Mouse (Mus musculus): ENCODE measurements around the gene Gm28308. TPM values are rescaled to one million over a fixed set of nuclear protein-coding genes. Genes with fewer than 3 reads are reported as not detected.

Gm28308 gene
- polyA plus RNA-seq, 1 experiment, result 0.78 TPM

DNA sequence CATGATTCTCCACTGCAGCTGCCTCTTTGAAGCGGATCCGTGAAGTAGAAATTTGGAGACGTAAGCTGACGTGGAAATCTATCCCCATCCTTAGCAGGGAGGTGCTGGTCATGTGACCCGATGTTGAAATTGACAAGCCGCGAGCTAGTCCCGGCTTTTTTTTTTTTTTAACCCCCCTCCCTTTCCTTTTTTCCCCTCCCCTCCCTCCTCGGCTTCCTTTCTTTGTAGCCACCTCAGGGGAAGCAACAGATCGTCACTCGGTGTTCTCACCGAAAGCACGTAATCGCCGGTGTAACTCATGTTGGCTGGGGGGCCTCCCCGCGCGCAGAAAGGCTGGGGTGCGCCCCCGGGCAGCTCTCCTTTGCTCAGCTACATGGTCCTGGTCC lies 32.6 kb upstream of the Gm28308 start, which contains the start of gene Hoxa11:
Hoxa11 (minus strand) TSS at position 54 of the 386 bp plus-strand sequence.
- Histone ChIP-seq H3K27ac (ENCODE audit: insufficient read depth, low read depth, low read length) (peak within 1 kb of the TSS; percentile 73), H3K36me3 (ENCODE audit: control insufficient read depth, insufficient read depth, low read length) (no peaks in the 10 kb centered on the region), H3K4me1 (ENCODE audit: control insufficient read depth, insufficient read depth, low read length) (peaks cover 6% of the 10 kb centered on the region; the same call in 1 of the 2 replicates), H3K4me3 (ENCODE audit: insufficient read depth, low read depth, low read length) (peak within 1 kb of the TSS; percentile 62), H3K27me3 (replicated peaks; ENCODE audit: control insufficient read depth, insufficient read depth, low read length) (peaks cover 3% of the 10 kb centered on the region; the same call in 1 of the 2 replicates)
- WGBS, result 2% methylated on average over 20 of the region's 20 CpGs
- DNase-seq, result peak; percentile 71
- no peak for TF ChIP-seq CTCF (conservative IDR thresholded peaks at IDR 0.05; ENCODE audit: insufficient read depth, insufficient read length, low read depth, low read length)
- no peak for TF ChIP-seq POLR2A (IDR thresholded peaks at IDR 0.05; ENCODE audit: low read depth, low read length)

DNA sequence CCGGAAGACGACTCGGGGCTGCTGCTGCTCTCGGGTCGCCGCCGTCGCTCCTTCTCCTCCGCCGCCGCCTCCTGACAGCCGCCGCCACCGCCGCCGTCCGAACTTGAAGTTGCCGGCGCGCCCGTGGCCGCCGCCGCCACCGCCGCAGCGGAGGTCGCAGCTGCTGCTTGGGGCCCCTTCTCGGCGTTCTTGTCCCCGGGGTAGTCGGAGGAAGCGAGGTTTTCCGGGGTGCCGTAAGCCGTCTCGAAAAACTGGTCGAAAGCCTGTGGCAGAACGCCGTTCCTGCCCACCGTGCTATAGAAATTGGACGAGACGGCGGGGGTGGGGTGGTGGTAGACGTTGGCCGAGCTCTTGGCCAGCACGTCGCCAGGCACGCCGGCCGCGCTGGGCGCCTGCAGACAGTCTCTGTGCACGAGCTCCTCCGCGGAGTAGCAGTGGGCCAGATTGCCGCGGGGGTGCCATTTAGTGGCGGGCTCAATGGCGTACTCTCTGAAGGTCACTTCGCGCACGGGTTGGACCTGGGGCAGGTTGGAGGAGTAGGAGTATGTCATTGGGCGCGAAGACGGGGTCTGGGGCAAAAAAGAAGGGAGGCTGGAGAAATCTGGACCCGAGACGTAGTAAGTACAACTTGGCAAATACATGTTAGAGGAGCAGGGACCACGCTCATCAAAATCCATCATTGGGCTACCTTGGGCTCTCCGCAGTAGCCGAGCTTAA lies 32.1 kb upstream of the Gm28308 start:
- DNase-seq, result no peak
- no peaks in the 10 kb centered on the region for H3K36me3 ChIP-seq (ENCODE audit: control insufficient read depth, insufficient read depth, low read length)
- H3K27ac ChIP-seq (ENCODE audit: insufficient read depth, low read depth, low read length), result peak overlapping the region; percentile 73
- peaks cover 3% of the 10 kb centered on the region; the same call in 1 of the 2 replicates for H3K27me3 ChIP-seq (replicated peaks; ENCODE audit: control insufficient read depth, insufficient read depth, low read length)
- H3K4me1 ChIP-seq (ENCODE audit: control insufficient read depth, insufficient read depth, low read length), result peaks cover 6% of the 10 kb centered on the region; the same call in 1 of the 2 replicates
- WGBS, result 2% methylated on average over 71 of the region's 71 CpGs
- peak overlapping the region; percentile 62 for H3K4me3 ChIP-seq (ENCODE audit: insufficient read depth, low read depth, low read length)
- TF ChIP-seq POLR2A (IDR thresholded peaks at IDR 0.05; ENCODE audit: low read depth, low read length) (no peak), CTCF (conservative IDR thresholded peaks at IDR 0.05; ENCODE audit: insufficient read depth, insufficient read length, low read depth, low read length) (no peak)

DNA sequence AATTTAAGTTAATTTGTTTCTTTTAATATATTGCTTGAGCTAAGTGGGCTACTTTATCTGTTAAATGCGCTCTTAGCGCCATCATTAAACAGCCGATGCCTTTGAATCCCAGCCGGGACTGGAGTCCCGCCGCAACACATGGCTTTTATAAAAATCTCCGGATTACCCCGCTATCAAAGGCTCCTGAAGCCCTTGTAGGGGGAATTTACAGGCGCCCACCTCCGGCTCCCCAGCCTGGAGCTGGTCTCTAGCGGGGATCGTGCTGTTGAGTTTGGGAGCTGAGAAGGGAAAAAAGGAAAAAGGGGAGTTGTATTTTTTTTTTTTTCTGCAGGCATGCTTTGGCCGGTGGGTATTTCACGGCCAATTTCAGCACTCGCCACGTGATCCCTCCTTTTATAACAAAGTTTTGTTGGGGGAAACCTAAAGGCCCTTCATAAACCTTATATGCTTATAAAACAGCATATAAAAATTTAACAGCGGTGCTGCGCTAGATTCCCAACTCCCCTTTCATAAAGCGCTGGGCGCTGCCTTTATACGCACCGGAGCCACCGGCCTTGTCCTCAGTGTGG lies 31.4 kb upstream of the Gm28308 start:
- Histone ChIP-seq H3K27ac (ENCODE audit: insufficient read depth, low read depth, low read length) (0 out of 2 replicates have a peak overlapping the region, but pooled peaks have one; percentile 73), H3K36me3 (ENCODE audit: control insufficient read depth, insufficient read depth, low read length) (no peaks in the 10 kb centered on the region), H3K4me3 (ENCODE audit: insufficient read depth, low read depth, low read length) (peak overlapping the region; percentile 62), H3K27me3 (replicated peaks; ENCODE audit: control insufficient read depth, insufficient read depth, low read length) (peaks cover 3% of the 10 kb centered on the region; the same call in 1 of the 2 replicates), H3K4me1 (ENCODE audit: control insufficient read depth, insufficient read depth, low read length) (peaks cover 6% of the 10 kb centered on the region; the same call in 1 of the 2 replicates)
- TF ChIP-seq CTCF (conservative IDR thresholded peaks at IDR 0.05; ENCODE audit: insufficient read depth, insufficient read length, low read depth, low read length), result no peak
- 24% methylated on average over 23 of the region's 23 CpGs for WGBS
- DNase-seq, result no peak

DNA sequence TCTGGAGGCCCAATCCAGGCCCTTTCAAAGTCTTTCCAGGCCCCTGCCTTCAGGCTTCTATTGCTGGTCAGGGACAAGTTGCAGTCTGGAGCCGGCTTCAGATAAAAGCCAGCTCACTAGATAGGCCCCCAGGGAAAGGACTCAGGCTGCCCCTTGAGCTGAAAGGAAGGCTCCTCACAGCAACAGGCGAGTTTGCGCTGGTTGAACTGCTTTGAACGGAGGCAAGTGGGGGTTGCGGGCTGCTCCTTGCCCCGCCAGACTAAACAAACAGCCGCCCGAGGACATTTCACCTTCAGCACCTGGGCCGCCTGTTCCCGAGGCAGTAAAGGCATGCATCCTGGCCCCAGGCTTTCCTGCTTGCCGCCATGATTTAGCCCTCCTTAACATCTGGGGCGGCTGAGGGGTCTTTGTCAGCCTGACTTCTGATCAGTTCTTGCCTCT lies 30.6 kb upstream of the Gm28308 start:
- H3K27me3 ChIP-seq (replicated peaks; ENCODE audit: control insufficient read depth, insufficient read depth, low read length), result peaks cover 3% of the 10 kb centered on the region; the same call in 1 of the 2 replicates
- peak overlapping the region; percentile 40 for H3K4me3 ChIP-seq (ENCODE audit: insufficient read depth, low read depth, low read length)
- 58% methylated on average over 12 of the region's 12 CpGs for whole genome bisulfite sequencing
- H3K36me3 ChIP-seq (ENCODE audit: control insufficient read depth, insufficient read depth, low read length), result no peaks in the 10 kb centered on the region
- H3K4me1 ChIP-seq (ENCODE audit: control insufficient read depth, insufficient read depth, low read length), result peaks cover 6% of the 10 kb centered on the region; the same call in 1 of the 2 replicates
- peak overlapping the region; percentile 39; the same call in 1 of the 2 replicates for H3K27ac ChIP-seq (ENCODE audit: insufficient read depth, low read depth, low read length)
- DNase-seq, result no peak
- TF ChIP-seq POLR2A (IDR thresholded peaks at IDR 0.05; ENCODE audit: low read depth, low read length) (no peak), CTCF (conservative IDR thresholded peaks at IDR 0.05; ENCODE audit: insufficient read depth, insufficient read length, low read depth, low read length) (no peak)

DNA sequence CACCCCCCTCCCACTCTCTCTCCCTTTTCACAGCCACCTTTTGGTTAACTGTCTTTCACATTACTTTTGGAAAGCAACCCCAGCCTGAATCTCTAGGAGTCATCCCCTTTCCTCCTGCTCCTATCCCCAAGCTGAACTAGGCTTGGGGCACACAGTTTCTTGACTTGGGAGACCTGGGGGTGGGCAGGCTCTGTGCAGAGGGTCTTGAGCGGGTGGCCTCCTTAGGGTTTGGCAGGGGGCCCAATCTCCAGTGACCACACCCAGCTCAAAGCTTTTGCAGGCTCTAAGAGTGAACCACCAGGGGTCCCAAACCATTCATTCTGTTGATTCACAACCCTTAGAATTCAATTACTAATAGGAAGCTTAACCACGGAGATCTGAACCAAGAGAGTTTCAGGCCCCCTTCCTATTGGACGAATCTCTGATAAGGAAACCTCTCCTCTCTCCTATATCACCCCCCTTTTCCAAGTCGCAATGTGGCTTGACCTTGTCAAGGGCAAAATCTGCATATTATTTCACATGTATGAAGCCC lies 29.7 kb upstream of the Gm28308 start:
- H3K27ac ChIP-seq (ENCODE audit: insufficient read depth, low read depth, low read length), result no peak overlapping the region
- peaks cover 3% of the 10 kb centered on the region; the same call in 1 of the 2 replicates for H3K27me3 ChIP-seq (replicated peaks; ENCODE audit: control insufficient read depth, insufficient read depth, low read length)
- H3K4me3 ChIP-seq (ENCODE audit: insufficient read depth, low read depth, low read length), result no peak overlapping the region
- WGBS, result 73% methylated on average over 4 of the region's 4 CpGs
- H3K36me3 ChIP-seq (ENCODE audit: control insufficient read depth, insufficient read depth, low read length), result no peaks in the 10 kb centered on the region
- peaks cover 7% of the 10 kb centered on the region; the same call in 1 of the 2 replicates for H3K4me1 ChIP-seq (ENCODE audit: control insufficient read depth, insufficient read depth, low read length)
- TF ChIP-seq CTCF (conservative IDR thresholded peaks at IDR 0.05; ENCODE audit: insufficient read depth, insufficient read length, low read depth, low read length) (no peak), POLR2A (IDR thresholded peaks at IDR 0.05; ENCODE audit: low read depth, low read length) (no peak)
- no peak for DNase-seq

DNA sequence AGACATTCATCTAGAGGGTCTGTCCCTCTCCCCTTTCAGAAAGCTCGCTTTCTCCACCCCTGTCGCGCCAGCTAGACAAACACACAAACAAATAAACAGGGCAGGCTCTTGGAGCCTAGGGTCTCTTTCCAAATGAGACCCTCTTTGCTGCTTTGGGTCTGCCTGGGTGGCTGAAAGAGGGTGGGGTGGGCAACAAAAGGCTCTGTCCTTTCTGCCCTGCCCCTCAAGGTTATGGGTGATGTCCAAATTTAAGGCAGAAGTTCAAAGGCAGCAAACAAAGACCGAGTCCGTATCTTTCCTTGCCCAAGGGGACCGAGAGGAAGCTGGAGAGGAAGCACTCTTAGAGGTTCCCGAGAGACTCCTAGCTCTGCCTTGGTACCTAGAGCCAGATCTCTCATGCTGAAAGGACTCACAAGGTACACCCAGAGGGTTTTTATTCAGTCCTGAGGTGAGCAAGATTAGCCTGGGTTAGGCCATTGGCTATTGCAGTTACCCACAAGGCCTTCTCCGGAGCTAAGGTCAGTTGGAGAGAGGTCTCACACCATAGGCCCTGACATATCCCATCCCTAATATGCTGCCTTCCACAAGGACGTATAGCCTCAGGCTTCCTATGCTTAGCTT lies 28.0 kb upstream of the Gm28308 start:
- TF ChIP-seq POLR2A (IDR thresholded peaks at IDR 0.05; ENCODE audit: low read depth, low read length) (no peak), CTCF (conservative IDR thresholded peaks at IDR 0.05; ENCODE audit: insufficient read depth, insufficient read length, low read depth, low read length) (no peak)
- H3K27me3 ChIP-seq (replicated peaks; ENCODE audit: control insufficient read depth, insufficient read depth, low read length), result peaks cover 3% of the 10 kb centered on the region; the same call in 1 of the 2 replicates
- no peaks in the 10 kb centered on the region for H3K36me3 ChIP-seq (ENCODE audit: control insufficient read depth, insufficient read depth, low read length)
- no peak overlapping the region; the same call in 1 of the 2 replicates for H3K27ac ChIP-seq (ENCODE audit: insufficient read depth, low read depth, low read length)
- DNase-seq, result no peak
- no peak overlapping the region for H3K4me3 ChIP-seq (ENCODE audit: insufficient read depth, low read depth, low read length)
- 39% methylated on average over 9 of the region's 9 CpGs for WGBS
- peaks cover 19% of the 10 kb centered on the region; the same call in 1 of the 2 replicates for H3K4me1 ChIP-seq (ENCODE audit: control insufficient read depth, insufficient read depth, low read length)

All from kidney, adult 2 months (tissue).